Comparison of ENCODE assay signal across 8 mouse cellular contexts in the genomic region with DNA sequence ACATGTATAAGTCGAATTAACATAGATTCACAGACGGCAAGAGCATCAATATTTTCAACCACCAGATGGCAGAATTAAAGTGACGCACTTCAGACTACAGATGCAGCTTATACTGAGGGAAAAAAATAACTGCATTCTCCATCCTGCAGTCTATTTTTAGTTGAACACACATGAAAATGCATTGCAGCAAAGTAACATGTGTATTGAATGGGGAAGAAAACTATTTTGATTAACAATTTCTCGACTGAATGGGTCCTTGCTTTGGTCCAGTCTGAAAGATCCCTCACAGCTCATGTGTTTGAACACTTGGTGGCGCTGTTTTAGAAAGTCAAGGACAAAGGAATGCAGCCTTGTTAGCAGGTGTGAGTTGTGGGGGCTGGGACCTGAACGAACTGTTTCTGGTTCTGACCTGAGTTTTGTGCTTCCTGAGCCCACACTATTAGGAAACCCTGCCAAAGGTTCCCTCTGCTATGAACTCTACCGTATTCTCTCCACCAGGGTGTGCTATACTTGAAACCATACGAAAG.
DNase-seq lines count a peak whose midpoint lies in the region; ATAC-seq lines count a peak whose summit lies in the region.

No protein-coding gene starts in this region.

- H3K9me3 ChIP-seq in heart, embryonic 12.5 days (replicated peaks): no peaks in the 10 kb centered on the region
- no peaks in the 10 kb centered on the region for H3K9me3 ChIP-seq in kidney, embryonic 16.5 days (ENCODE audit: low read length)
- H3K9me3 ChIP-seq in liver, embryonic 13.5 days (replicated peaks): no peaks in the 10 kb centered on the region
- H3K9me3 ChIP-seq in neural tube, embryonic 15.5 days (replicated peaks): no peaks in the 10 kb centered on the region

- 27% methylated on average over 8 of the region's 8 CpGs for WGBS in heart, embryonic 12.5 days
- 32% methylated on average over 8 of the region's 8 CpGs for WGBS in kidney, embryonic 16.5 days
- 25% methylated on average over 8 of the region's 8 CpGs for WGBS in liver, embryonic 13.5 days (ENCODE audit: insufficient replicate concordance)
- WGBS in neural tube, embryonic 15.5 days: 41% methylated on average over 8 of the region's 8 CpGs

- H3K27me3 ChIP-seq in heart, embryonic 12.5 days (replicated peaks): no peaks in the 10 kb centered on the region
- no peaks in the 10 kb centered on the region for H3K27me3 ChIP-seq in kidney, embryonic 16.5 days (ENCODE audit: insufficient read depth, low read length)
- H3K27me3 ChIP-seq in liver, embryonic 13.5 days: no peaks in the 10 kb centered on the region
- no peaks in the 10 kb centered on the region for H3K27me3 ChIP-seq in neural tube, embryonic 15.5 days (replicated peaks)

- no peaks in the 10 kb centered on the region for H3K36me3 ChIP-seq in heart, embryonic 12.5 days
- H3K36me3 ChIP-seq in kidney, embryonic 16.5 days (ENCODE audit: insufficient read depth, low read length): no peaks in the 10 kb centered on the region
- H3K36me3 ChIP-seq in liver, embryonic 13.5 days: no peaks in the 10 kb centered on the region
- H3K36me3 ChIP-seq in neural tube, embryonic 15.5 days: no peaks in the 10 kb centered on the region

- H3K9ac ChIP-seq in heart, embryonic 12.5 days: no peak overlapping the region
- no peak overlapping the region for H3K9ac ChIP-seq in kidney, embryonic 16.5 days (replicated peaks; ENCODE audit: low read length)
- H3K9ac ChIP-seq in liver, embryonic 13.5 days: no peak overlapping the region
- H3K9ac ChIP-seq in neural tube, embryonic 15.5 days (replicated peaks): no peak overlapping the region

- H3K4me1 ChIP-seq in heart, embryonic 12.5 days (replicated peaks): no peaks in the 10 kb centered on the region
- H3K4me1 ChIP-seq in kidney, embryonic 16.5 days (ENCODE audit: insufficient read depth, low read length): 0 out of 2 replicates have a peak, but pooled peaks cover 3% of the 10 kb centered on the region
- H3K4me1 ChIP-seq in liver, embryonic 13.5 days (replicated peaks): no peaks in the 10 kb centered on the region
- 0 out of 2 replicates have a peak, but pooled peaks cover 4% of the 10 kb centered on the region for H3K4me1 ChIP-seq in neural tube, embryonic 15.5 days

- peak; percentile 7 to 27 for DNase-seq in urinary bladder, adult 18-20 months (ENCODE audit: low spot score in 2 of 2)
- no peak for DNase-seq in urinary bladder, postnatal 4 days (ENCODE audit: low spot score in 2 of 2)
- peak; percentile 4 for DNase-seq in liver, embryonic 13.5 days

- H3K27ac ChIP-seq in heart, embryonic 12.5 days (ENCODE audit: poor library complexity, severe bottlenecking): no peak overlapping the region
- no peak overlapping the region for H3K27ac ChIP-seq in kidney, embryonic 16.5 days (ENCODE audit: low read length)
- H3K27ac ChIP-seq in liver, embryonic 13.5 days: no peak overlapping the region
- H3K27ac ChIP-seq in neural tube, embryonic 15.5 days (replicated peaks): no peak overlapping the region

- H3K4me2 ChIP-seq in heart, embryonic 12.5 days: peak overlapping the region; percentile 17; the same call in 1 of the 2 replicates
- H3K4me2 ChIP-seq in kidney, embryonic 16.5 days (replicated peaks; ENCODE audit: low read depth, low read length): no peak overlapping the region; the same call in 1 of the 2 replicates
- H3K4me2 ChIP-seq in liver, embryonic 13.5 days: no peak overlapping the region
- peak overlapping the region; percentile 40 for H3K4me2 ChIP-seq in neural tube, embryonic 15.5 days

- ATAC-seq in common myeloid progenitor, adult 5-6 weeks (replicated peaks; ENCODE audit: low read depth, poor library complexity, severe bottlenecking): peak; percentile 90
- peak; percentile 57; the same call in 1 of the 2 replicates for ATAC-seq in heart, embryonic 12.5 days (ENCODE audit: insufficient number of reproducible peaks, low FRiP score)
- peak; percentile 80 for ATAC-seq in kidney, embryonic 16.5 days (ENCODE audit: low FRiP score, low TSS enrichment)
- no peak; the same call in 1 of the 2 replicates for ATAC-seq in liver, embryonic 13.5 days (ENCODE audit: low read depth)
- ATAC-seq in neural tube, embryonic 15.5 days (ENCODE audit: low FRiP score): peak; percentile 92
- no peak for ATAC-seq in activated CD4-positive, CD25-positive, alpha-beta regulatory T cell, adult 4 months

- H3K4me3 ChIP-seq in heart, embryonic 12.5 days: no peak overlapping the region
- H3K4me3 ChIP-seq in kidney, embryonic 16.5 days (ENCODE audit: low read length): no peak overlapping the region
- H3K4me3 ChIP-seq in liver, embryonic 13.5 days (replicated peaks): no peak overlapping the region
- no peak overlapping the region for H3K4me3 ChIP-seq in neural tube, embryonic 15.5 days (replicated peaks)

Comparison
In these comparisons a context has a peak if more than half of its experiments do, and no peak if none do; other contexts are left out.
1. DNase-seq: peak in urinary bladder, adult 18-20 months (2 of 2) and liver, embryonic 13.5 days (single experiment); none in urinary bladder, postnatal 4 days (0 of 2).
2. ATAC-seq: peak in common myeloid progenitor, adult 5-6 weeks (single experiment), heart, embryonic 12.5 days (single experiment), kidney, embryonic 16.5 days (single experiment) and neural tube, embryonic 15.5 days (single experiment); none in liver, embryonic 13.5 days (single experiment) and activated CD4-positive, CD25-positive, alpha-beta regulatory T cell, adult 4 months (single experiment).
3. H3K4me2 ChIP-seq: peak in heart, embryonic 12.5 days (single experiment) and neural tube, embryonic 15.5 days (single experiment); none in kidney, embryonic 16.5 days (single experiment) and liver, embryonic 13.5 days (single experiment).